Mouse (Mus musculus): Measurements from ENCODE around the gene Gab2. TPM values are rescaled to one million over a fixed set of nuclear protein-coding genes. Genes with fewer than 3 reads are reported as not detected.
"Not testable (repeated sequence)": the region's sequence is repeated elsewhere in the genome, so short reads cannot be mapped to it uniquely, and the experiment has no call there.

The Gab2 gene
- total RNA-seq, 4 experiments from 2014 or later: 3.6 to 7.0 (median 5.3) TPM

DNA sequence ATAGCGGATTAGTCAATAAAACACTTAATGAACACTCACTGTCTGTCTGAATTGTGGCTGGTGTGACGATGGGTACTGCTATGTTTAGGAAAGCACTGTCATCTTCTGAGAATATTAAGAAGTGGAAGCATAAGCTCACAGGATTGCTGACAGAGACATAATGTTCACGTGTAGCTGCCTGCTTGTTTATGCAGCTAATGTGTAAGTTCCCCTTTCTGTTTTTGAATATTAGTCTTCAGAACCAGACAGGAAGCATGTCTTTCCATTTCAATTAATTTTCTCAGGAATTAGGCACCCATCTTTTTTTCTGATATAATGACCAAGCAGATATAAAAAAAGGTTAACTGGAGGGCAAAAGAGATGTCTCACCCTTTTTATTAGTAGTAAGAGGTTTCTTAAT is 55.1 kb downstream of the Gab2 start:
- no peak for DNase-seq (ENCODE audit: low spot score in 2 of 2)

DNA sequence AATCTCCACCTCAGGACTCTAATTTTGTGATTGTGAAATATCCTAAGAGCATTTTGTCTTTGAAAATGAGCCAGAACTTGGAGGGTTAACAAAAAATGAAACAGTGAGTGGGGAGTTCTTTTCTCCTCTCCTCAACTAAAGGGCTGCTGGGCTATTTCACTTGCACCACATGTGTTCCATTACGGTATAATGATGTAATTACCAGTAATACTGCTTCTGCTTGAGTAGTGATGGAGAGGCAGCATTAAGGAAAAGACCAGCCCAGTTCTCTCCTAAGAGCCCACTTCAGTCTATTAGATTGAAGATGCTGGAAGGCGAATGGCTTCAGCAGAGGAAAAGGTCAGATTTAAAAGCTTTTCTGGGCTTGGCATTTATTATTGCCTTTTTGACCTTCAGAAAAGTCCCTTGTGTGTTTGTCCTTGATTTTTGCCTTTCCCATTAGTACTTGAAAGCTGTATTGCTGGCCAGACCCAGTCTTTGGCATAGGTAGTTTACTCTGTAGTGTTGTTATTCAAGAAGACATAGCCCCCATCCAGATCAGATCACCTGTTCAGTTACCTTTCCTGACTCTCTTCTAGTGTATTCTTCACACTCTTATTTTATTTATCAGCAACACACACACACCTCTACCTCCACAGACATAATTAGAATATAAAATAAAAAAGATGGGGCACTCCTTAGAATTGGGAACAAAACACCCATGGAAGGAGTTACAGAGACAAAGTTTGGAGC is 69.9 kb downstream of the Gab2 start:
- no peak for DNase-seq (ENCODE audit: low spot score in 2 of 2)

DNA sequence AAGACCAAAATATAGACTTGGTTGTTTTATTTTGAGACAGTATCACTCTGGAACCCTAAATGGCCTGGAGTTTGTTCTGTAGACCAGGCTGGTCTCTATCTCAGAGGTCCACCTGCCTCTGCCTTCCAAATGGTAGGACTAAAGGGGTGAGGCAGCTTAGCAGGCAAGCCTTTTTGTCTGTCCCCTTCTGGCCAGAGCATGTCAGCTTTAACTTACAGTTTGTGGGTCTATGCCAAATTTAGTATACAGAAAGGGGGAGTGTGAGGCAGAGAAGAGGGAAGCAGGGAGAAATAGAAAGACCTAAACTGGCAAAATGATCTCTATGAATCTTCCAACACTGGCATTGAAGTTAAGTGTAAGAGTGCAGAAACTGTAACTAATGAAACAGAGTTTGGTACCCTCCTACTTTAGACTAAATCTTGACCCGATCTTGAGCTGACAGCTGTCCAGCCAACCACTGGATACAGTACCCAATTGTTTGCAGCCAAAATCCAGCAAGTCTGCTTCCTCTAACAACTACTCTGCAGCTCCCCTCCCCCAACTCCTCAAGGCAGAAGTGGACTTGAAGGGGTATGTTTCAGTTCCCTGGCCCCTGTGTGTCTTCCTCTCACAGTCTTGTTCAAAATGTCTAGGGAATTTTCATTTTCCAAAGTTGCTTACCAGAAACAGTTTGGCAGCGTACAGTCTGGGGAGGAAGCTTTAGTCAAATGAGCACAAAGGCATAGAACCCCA is 73.5 kb downstream of the Gab2 start:
- no peak for DNase-seq (ENCODE audit: low spot score in 2 of 2)

DNA sequence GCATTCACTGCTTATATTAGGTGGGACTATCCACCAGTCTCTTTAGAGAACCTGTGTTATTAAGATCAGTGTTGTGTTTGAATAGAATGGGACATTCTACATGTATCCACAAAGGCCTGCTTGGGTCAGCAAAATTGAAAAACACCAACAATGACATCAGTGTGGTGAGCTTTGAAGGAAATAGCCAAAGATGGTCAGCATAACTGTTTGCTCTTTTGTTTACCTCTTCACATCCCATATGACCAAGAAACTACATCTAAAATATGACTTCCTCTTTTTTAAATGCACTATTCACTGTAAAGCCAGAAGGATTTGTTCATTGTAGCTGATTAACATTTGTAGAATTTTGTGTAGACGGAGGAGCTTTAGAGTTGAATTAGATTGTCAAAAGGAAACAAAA is 82.9 kb downstream of the Gab2 start:
- DNase-seq (ENCODE audit: low spot score in 2 of 2): no peak

DNA sequence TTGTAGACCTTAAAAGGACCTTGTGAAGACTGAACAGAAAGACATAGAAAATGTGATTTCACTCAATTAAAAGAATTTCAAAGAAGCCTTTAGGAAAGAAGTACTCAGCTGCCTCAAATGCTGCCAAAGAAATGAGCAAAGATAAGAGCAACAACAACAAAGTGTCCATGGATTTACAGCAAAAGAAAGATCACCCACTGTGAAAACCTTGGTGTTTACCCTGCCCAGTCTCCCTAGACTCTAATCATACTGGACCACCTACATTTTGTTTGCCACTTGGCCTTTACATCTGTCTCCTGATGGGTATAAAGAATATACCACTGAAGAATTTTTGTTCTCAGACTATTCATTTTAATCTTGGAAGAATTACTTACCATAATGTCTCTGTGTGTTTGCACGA is 89.7 kb downstream of the Gab2 start:
- DNase-seq (ENCODE audit: low spot score in 2 of 2): no peak

DNA sequence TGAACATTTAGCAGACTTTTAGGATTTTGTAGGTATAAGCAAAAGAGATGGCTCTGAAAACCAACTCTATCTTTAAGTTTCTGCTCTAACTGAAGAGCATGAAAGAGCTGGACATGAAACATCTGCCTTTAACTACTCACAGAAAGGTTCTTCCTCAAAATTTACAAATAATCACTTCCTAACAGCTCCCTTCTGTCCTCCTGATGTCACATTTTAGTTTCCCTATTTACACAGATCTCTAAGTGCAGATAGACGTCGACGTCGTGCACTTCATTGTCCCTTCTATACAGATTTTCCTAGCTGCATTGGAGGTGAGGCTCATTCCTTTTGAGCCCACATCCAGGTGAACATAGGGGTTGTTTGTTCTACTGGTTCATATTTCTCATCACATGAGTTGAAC is 90.3 kb downstream of the Gab2 start:
- DNase-seq (ENCODE audit: low spot score in 2 of 2): no peak

DNA sequence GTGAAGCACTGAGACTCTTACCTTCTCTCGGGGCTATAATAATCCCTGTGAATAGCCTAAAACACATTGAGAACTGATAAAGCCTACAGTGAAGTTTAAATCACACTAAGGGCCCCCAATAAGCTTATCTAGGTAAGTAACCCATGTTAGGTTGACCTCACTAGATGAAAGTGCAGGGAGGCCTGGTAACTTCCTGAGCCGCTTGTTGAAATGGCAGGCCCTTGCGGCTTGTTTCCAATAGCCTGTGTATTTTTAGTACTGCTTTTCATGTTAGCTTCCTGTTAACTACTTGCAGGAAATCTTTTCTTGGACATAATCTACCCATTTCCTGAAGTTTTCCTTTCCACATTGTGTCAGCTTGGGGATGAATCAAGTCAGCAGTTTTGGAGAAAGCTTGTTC is 90.7 kb downstream of the Gab2 start:
- DNase-seq (ENCODE audit: low spot score in 2 of 2): no peak

DNA sequence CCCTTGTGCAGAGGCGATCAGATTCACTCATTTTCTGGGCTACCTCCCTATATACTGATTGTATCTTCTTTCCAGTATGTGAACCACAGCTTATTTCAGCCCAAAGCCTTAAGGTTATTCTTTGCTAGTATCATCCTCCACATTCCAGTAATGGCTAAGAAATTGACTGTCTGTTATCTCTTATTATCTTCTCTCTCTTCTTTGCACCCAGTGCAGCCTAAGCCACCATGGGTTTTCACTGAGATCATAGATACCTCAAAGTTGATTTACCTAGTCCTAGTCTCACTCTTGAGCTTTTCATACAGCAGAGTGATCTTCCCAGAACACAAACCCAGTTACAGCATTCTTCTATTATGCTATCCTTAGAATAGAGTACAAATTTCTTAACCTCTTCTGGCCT is 100.5 kb downstream of the Gab2 start:
- DNase-seq (ENCODE audit: low spot score in 2 of 2): no peak

DNA sequence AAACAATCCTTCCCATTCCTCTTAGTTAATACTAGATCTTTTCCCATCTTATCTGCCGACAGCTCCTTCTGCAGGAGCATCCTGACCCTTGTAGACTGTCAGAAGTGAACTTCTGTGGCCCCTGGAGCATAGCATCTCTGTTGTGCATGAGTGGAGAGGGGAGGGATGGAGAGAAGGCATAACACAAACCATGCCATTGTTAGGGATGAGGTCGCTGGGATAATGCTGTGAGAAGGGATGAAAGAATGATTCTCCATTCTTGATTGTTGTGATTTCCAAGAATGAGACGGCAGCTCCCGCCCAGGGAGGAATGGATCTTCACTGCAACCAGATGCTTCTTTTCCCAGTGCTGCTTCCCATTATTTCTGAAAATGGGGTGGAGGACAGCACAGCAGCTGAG is 102.0 kb downstream of the Gab2 start:
- DNase-seq (ENCODE audit: low spot score in 2 of 2): no peak

DNA sequence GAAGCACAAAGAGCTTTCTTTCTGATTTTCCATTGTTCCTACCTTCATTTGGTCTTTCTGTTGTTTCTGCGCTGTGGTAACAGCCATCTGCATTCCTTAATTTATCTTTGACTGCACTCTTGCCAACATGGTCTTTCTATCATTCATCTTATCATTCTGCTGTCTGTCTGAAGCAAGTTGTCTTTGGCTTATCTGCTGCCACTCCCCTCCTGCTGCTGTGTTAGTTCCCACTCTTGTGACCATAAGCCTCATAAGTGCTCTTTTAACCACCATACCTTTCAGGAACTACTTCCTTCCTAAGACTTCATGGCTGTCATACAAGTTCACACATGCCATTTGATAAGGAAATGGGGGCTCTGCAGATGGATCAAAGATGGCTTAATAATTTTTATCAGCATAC is 102.6 kb downstream of the Gab2 start:
- no peak for DNase-seq (ENCODE audit: low spot score in 2 of 2)

DNA sequence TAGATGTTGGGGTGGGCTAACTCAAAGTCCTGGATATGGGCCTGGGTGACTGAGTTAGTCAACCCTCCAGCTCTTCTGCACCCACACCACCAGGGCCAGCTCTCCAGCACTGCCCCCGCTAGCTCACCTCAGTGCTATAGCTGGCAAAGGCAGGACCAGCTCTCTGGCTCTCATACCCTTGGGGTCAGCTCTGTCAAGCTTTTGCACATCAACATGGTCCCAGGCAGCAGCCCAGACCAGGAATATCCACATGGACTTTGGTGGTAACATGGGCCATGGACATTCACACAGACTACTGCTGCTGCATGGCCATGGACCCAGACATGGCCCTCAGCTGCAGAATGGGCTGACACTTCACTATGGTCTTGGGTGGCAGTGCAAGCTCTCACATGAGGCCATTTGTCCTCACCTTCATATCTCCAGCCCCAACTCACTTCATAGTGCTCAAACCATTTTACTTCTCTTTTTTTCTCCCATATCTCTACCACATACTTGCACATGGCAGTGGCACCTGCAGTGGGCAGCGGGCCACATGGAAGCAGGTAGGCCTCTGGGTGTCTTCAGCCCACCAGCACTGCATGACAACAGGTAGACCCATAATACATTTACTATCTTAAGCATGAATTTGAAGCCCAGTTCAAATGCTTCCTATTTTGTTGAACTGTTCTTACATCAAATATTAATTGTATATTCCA is 106.1 kb downstream of the Gab2 start:
- no peak for DNase-seq (ENCODE audit: low spot score in 2 of 2)

DNA sequence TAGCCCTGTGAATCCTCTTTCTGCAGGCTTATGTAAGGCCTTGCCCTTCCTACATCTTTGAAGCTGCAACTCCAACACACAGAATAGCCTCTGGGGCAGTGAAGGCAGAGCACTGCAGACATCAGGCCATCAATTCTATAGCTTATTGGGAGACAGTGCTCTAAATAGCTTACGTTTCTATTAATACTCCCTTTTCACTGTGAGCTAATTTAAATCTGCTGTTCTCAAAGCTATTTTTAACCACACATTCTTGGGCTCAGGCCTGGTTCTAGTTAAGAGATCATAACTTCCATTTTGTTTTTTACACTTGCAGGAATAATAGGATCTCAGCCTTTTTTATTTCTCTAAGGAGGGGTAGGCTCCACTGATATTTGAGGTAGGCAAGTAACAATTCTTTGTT is 107.7 kb downstream of the Gab2 start:
- no peak for DNase-seq (ENCODE audit: low spot score in 2 of 2)

DNA sequence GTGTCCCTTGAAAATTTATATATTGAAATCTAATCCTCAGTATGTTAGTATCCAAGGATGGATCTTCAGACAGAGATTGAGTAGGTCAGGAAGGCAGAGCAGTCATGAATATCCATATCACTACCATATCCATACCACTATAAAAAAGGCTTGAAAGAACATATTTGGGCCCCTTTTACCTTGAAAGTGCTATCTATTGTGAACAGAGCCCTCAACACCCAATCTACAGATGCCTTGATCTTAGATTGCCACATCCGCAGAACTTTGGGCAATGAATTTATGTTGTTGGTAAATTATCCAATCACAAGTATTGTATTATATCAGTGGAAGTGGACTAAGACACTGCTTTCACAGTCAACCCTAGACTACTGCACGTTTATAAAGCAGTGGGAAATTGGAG is 122.5 kb downstream of the Gab2 start:
- DNase-seq (ENCODE audit: low spot score in 2 of 2): no peak

DNA sequence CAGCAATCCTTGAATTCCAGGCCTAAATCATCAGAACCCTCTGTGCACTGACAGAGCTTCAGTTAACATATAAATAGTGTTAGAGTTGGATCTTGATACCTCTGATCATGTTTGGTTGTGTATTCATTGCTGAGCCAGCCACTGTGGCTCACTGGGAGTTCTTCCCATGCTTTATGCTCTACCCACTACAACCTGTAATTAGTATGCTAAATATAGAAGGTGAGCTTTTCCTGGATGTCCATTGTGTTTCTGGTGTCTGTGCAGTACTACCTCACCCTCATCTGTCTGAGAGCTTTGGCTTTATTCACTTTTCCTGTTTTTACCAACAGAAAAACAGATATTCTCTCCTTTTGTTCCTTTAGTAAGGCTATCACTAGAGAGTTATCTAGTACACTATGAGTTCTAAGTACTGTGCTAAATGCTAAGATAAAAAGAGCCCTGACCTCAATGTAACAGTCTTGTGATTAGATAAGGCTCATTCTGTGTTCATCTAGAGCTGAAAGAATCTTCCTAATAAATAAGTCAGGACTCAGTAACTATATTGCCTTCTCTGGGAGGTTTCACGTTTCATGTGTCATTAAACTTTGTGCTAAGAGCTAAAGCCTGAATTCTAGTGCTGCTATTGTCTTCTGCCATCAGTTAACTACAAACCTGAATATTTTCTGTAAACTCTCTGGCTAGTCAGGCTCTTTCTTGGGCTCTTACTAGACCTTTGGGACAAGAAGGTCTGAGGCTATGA is 127.6 kb downstream of the Gab2 start:
- DNase-seq (ENCODE audit: low spot score in 2 of 2): no peak

DNA sequence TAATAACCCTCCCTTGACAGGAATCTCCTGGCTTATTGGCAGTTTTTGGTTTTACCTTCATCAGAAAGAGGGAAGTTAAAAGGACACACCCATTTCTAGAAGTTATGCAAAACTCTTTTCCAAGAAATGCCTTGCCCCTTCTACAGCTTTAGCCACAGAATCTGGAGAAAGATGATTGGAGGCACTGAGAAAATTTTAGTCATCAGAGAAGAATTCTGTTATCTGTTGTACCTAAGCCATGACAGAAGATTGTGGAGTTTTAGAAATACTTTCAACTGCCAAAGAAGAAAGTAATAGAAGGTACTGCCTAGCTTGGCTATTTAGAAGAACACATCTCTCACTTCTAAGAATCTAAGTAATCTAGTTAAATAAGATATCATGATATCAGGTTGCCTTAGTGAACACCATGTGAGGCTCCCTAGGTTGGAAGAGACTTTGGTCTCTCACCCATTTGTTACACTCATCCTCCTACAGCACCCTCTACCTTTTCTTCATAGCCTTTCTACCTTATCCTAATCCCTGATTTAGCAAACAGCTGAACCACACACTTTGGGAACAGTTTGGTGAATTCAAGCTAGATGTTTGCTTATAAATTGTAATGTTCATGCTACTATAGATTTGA is 128.8 kb downstream of the Gab2 start:
- DNase-seq (ENCODE audit: low spot score in 2 of 2): no peak

DNA sequence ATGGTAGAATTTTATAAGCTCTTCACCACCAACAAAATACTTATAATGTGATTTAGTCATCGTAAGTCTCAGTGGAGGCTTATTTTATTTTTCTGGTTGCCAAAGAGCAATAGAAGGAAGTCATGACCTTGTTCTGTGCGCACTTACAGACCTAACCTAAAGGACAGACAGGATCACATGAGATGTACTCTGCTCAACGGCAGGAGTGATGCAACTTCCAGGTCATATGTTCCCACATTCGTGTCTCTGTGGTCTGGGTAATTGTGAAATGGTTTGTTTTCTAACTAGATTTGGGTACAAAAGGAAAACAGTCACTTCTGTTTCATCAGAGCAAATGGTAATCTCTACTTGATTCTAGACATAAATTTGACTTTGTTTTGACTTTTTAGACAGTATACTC is 129.7 kb downstream of the Gab2 start:
- no peak for DNase-seq (ENCODE audit: low spot score in 2 of 2)

DNA sequence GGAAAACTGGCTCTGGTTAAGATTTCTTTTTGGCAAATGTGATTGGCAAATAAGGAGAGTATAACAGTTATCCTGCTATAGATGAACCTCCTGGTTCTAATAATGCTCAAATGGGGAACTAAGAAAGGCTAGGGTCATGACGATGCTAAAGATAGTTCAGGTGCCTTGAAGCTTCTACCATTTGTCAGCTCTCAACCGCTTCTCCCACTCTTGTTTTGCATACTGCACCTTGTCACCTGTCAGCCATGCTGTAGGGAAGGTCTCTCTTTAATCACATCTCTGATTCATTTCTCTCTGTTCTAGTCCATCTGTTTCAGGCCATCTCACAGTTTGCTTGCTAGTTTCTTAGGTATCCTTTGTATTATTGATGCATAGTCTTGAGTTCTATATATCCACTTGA is 142.4 kb downstream of the Gab2 start:
- DNase-seq (ENCODE audit: low spot score in 2 of 2): no peak

DNA sequence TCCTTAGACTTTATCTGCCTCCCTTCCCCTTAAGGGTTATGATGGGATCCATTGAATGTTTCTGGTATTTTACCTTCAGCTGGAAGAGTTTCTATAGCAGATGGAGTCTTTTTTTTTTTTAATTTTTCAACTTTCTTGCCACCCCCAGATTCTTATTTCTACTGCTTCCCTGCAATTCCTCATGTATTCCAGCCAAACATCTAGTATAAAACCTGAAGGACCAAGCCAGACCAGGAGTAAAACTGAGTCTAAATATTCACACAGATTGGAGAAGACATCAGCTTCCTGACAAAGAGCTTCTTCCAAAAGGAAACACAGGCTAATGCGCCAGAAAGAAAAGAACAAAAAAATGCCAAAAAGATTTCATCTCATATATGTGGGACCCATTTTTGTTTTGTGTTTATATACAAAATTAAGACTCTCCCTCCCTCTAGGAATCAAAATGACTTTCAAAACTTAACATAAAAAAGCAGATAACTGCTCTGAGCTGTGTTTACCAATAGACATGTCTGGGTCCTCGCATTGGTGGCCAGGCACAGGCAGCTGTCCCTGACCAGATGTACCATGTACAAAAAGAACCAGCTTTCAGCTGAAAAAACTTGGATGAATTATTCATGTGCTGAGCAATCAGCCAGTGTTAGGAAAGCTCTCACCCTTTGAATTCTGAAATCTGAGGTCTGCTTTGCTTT is 164.0 kb downstream of the Gab2 start:
- DNase-seq (ENCODE audit: low spot score in 2 of 2): no peak

DNA sequence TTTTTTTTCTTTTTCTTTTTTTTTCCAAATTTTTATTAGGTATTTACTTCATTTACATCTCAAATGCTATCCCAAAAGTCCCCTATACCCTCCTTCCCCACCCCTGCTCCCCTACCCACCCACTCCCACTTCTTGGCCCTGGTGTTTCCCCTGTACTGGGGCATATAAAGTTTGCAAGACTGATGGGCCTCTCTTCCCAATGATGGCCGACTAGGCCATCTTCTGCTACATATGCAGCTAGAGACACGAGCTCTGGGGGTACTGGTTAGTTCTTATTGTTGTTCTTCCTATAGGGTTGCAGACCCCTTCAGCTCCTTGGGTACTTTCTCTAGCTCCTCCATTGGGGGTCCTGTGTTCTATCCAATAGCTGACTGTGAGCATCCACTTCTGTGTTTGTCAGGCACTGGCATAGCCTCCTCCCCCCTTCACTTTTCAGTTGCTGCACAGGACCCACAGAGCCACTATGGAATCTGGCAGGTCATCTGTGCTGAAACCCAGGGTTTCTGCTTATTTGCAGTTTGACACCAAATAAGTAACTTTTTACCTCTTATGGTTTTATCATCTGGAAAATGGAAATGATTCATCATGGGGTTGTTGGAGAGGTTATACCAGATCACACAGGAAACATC is 164.7 kb downstream of the Gab2 start:
- not testable (repeated sequence) for DNase-seq (ENCODE audit: low spot score in 2 of 2)

DNA sequence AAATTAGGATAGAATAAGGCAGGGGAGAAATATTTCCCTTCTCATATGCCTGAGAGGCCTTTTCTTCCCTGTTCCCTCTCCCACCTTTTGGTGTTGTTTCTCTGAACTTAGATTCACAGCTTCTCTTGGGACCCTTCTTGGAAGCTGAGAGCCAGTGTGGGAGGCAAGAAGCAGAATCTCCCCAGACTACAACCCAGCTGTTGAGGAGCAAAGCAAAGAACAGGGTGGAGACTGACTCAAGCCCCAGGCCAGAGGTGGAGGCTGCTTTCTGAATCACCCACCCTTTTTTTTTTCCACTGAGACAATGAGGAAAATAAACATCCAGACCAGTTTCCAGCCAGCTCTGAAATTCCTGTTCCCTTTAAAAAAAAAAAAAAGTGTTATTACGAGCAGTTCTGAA is 166.3 kb downstream of the Gab2 start:
- peak; percentile 19 to 40 for DNase-seq (ENCODE audit: low spot score in 2 of 2)

Measured in gastrocnemius, adult 8-10 months (tissue).